Mouse (Mus musculus) stomach, postnatal 0 days (tissue): ENCODE data around the gene Pole2. TPM values are rescaled to one million over a fixed set of nuclear protein-coding genes. Genes with fewer than 3 reads are reported as not detected.
A peak's percentile ranks its signal among the peaks of the same experiment; 100 is the strongest.
"Not testable (repeated sequence)": the region's sequence is repeated elsewhere in the genome, so short reads cannot be mapped to it uniquely, and the experiment has no call there.

Source experiments
- ATAC-seq: fragments of 200-750 bp; cut with Nextera tagmentation; 2 replicates; pipeline ENCODE4 v1.8.0; 2017; ENCODE audit not compliant: low FRiP score, low TSS enrichment
- DNase-seq: peaks from one replicate; pipeline ENCODE4 v3.0.0-alpha.2; 2016; ENCODE audit warnings: low spot score
- H3K27ac ChIP-seq: fragments of 300-500 bp; sonication (generic); replicated peaks from 2 replicates; pipeline ENCODE4 v1.5.1; 2014; ENCODE audit warnings: mild to moderate bottlenecking, control low read depth
- H3K27me3 ChIP-seq: fragments of 300-500 bp; sonication (generic); 2 replicates; pipeline ENCODE4 v1.6.1; 2014; ENCODE audit warnings: low read length; ENCODE audit not compliant: control insufficient read depth, insufficient read depth
- H3K36me3 ChIP-seq: fragments of 300-500 bp; sonication (generic); 2 replicates; pipeline ENCODE4 v1.6.1; 2014; ENCODE audit warnings: low read length, mixed read lengths; ENCODE audit not compliant: control insufficient read depth, insufficient read depth
- H3K4me1 ChIP-seq: fragments of 300-500 bp; sonication (generic); replicated peaks from 2 replicates; pipeline ENCODE4 v1.6.1; 2014; ENCODE audit warnings: antibody characterized with exemption; ENCODE audit not compliant: control insufficient read depth, insufficient read depth
- H3K4me2 ChIP-seq: fragments of 300-500 bp; sonication (generic); replicated peaks from 2 replicates; pipeline ENCODE4 v1.6.1; 2014; ENCODE audit warnings: low read depth, mild to moderate bottlenecking, control low read depth, moderate library complexity
- H3K4me3 ChIP-seq: fragments of 300-500 bp; sonication (generic); 2 replicates; pipeline ENCODE4 v1.5.1; 2014; ENCODE audit warnings: low read depth, low read length, control low read depth
- H3K9ac ChIP-seq: fragments of 300-500 bp; sonication (generic); 2 replicates; pipeline ENCODE4 v1.6.1; 2014; ENCODE audit warnings: mild to moderate bottlenecking, low read length, control low read depth, mixed read lengths
- H3K9me3 ChIP-seq: fragments of 300-500 bp; sonication (generic); 2 replicates; pipeline ENCODE4 v1.6.1; 2016; ENCODE audit warnings: low read length; ENCODE audit not compliant: control insufficient read depth
- CTCF ChIP-seq: IDR thresholded peaks from 2 replicates; pipeline ENCODE4 v1.5.1; 2016; ENCODE audit warnings: antibody characterized with exemption, low read depth, mild to moderate bottlenecking, moderate library complexity
- EP300 ChIP-seq: optimal IDR thresholded peaks from 2 replicates; pipeline ENCODE3; 2016; ENCODE audit warnings: antibody characterized with exemption
- WGBS: fragments of 180-500 bp; shearing (Covaris S2); extraction: QIAGEN DNeasy Blood & Tissue Kit; methylation state at CpG from one replicate; pipeline ENCODE4 v1.1.7; 2014; 5-methylcytosine and 5-hydroxymethylcytosine counted together
- polyA plus RNA-seq: library from polyadenylated mRNA; unstranded; fragments of >200 nt; fragmentation: Nextera tagmentation; extraction: Ambion mirVana; gene quantifications from 2 replicates; pipeline ENCODE4 v1.2.1, GENCODE M21; 2015

The Pole2 gene
- polyA plus RNA-seq, 1 experiment from 2014 or later: 9.0 TPM

- Histone ChIP-seq H3K27ac (peak overlapping the region; percentile 30; the same call in 1 of the 2 replicates), H3K36me3 (no peaks in the 10 kb centered on the region), H3K27me3 (no peaks in the 10 kb centered on the region), H3K9ac (no peak overlapping the region), H3K9me3 (no peaks in the 10 kb centered on the region), H3K4me1 (no peaks in the 10 kb centered on the region), H3K4me3 (no peak overlapping the region), H3K4me2 (no peak overlapping the region)
- WGBS: 36% methylated on average over 3 of the region's 3 CpGs
- DNase-seq: no peak
- TF ChIP-seq CTCF: peak; percentile 26
- TF ChIP-seq EP300: no peak
- ATAC-seq: peak; percentile 83
Observed at GRCm38 (mm10) chr12:69164904-69165303, 63.1 kb downstream of the Pole2 start.

DNA sequence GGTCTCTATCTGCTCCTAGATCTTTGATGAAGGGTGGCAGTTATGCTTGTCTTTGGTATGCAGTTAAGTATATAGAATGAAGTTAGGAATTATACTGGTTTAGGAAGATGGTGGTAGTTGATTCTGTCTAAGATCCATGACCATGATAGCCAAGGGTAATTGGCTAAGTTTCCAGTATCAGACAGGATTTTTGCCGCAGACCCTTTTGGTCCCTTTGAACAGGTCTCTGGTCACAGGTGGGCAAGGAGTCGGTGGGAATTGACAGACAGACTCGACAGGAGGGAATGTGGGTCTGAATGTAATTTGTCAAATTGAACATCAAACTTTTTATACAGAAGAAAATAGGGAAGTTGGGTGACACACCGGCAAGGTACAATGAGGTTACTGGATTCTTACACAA, 64.4 kb downstream of the Pole2 start:
- not testable (repeated sequence) for H3K9ac ChIP-seq, ATAC-seq, H3K9me3 ChIP-seq, H3K27me3 ChIP-seq, DNase-seq, H3K36me3 ChIP-seq, H3K4me2 ChIP-seq, H3K27ac ChIP-seq, H3K4me3 ChIP-seq, H3K4me1 ChIP-seq
- 71% methylated on average over 4 of the region's 4 CpGs for WGBS

DNA sequence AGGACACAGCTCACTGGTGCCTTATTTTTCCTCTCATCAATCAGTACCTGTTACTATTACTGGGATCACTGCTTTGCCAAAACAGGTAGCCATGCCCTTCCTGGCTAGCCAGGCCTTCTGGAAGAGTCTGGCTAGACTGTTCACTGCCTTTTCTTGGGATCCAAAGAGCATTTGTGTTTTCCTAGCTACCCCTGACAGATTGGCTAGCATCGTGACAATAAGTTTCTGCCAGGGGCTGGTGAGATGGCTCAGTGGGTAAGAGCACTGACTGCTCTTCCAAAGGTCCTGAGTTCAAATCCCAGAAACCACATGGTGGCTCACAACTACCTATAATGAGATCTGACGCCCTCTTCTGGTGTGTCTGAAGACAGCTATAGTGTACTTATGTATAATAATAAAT, 67.3 kb downstream of the Pole2 start:
- H3K36me3 ChIP-seq, H3K9ac ChIP-seq, DNase-seq, H3K27ac ChIP-seq, H3K4me3 ChIP-seq, H3K4me1 ChIP-seq, H3K27me3 ChIP-seq, ATAC-seq, H3K9me3 ChIP-seq, H3K4me2 ChIP-seq: not testable (repeated sequence)
- 77% methylated on average over 2 of the region's 2 CpGs for WGBS

DNA sequence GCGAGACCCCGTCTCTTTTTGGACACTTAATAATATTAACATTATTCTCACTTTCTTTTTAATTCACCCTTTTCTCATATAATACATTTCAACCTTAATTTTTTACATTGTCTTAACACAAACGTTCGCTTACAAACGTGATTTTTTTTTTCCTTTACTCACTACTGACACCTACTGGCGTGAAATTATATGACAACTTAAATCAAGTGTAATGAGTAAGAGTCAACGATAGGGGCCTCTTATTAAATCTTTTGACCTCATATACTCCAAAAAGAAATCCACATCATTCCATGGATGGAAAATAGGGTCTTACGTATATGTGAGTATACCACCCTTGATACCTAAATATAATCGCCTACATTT, 68.4 kb downstream of the Pole2 start:
- Histone ChIP-seq H3K4me1 (peaks cover 2% of the 10 kb centered on the region; the same call in 1 of the 2 replicates), H3K27me3 (no peaks in the 10 kb centered on the region), H3K4me2 (no peak overlapping the region), H3K9ac (no peak overlapping the region), H3K36me3 (no peaks in the 10 kb centered on the region), H3K27ac (no peak overlapping the region), H3K4me3 (peak overlapping the region; percentile 3), H3K9me3 (no peaks in the 10 kb centered on the region)
- 4% methylated on average over 9 of the region's 9 CpGs for WGBS
- TF ChIP-seq EP300 (no peak), CTCF (peak; percentile 89)
- DNase-seq (no peak), ATAC-seq (peak; percentile 0; the same call in 1 of the 2 replicates)

GRCm38 (mm10) chr12:69158765-69159577, 69.0 kb downstream of the Pole2 start, which contains the start of gene Rps29:
Rps29 (minus strand) TSS chr12:69159186.
- peak; percentile 71 for TF ChIP-seq EP300
- Histone ChIP-seq H3K4me2 (peak within 1 kb of the TSS; percentile 40), H3K27ac (peak within 1 kb of the TSS; percentile 96), H3K9ac (peak within 1 kb of the TSS; percentile 80), H3K4me3 (peak within 1 kb of the TSS; percentile 67)
- not testable (repeated sequence) for H3K4me1 ChIP-seq, H3K9me3 ChIP-seq, H3K27me3 ChIP-seq, H3K36me3 ChIP-seq
- DNase-seq: peak; percentile 98
- peak; percentile 99 for ATAC-seq
- WGBS: under 1% methylated on average over 55 of the region's 68 CpGs

DNA sequence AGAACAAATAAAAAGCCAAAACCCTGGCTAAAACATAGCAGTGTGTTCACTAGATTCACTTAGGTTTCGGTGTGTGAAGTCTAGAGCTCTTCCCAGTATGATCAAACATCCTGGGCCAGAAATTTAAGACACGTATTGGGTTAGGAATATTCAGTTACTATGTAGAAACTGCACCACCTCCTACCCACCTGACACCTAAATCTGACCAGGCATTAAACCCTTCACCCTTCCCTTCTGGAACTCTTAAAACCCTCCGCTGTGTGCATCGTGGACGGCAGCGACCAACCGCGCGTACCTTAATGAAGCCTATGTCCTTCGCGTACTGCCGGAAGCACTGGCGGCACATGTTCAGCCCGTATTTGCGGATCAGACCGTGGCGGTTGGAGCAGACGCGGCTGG, 69.6 kb downstream of the Pole2 start:
- Histone ChIP-seq H3K9ac (peak overlapping the region; percentile 80), H3K4me3 (peak overlapping the region; percentile 67), H3K36me3 (no peaks in the 10 kb centered on the region), H3K9me3 (no peaks in the 10 kb centered on the region), H3K4me2 (peak overlapping the region; percentile 40), H3K27ac (peak overlapping the region; percentile 96), H3K4me1 (peaks cover 2% of the 10 kb centered on the region; the same call in 1 of the 2 replicates), H3K27me3 (no peaks in the 10 kb centered on the region)
- ATAC-seq (no peak), DNase-seq (no peak)
- TF ChIP-seq CTCF (no peak), EP300 (no peak)
- under 1% methylated on average over 19 of the region's 19 CpGs for WGBS
